Mouse (Mus musculus): ENCODE results near the gene Gamt.
A peak's percentile ranks its signal among the peaks of the same experiment; 100 is the strongest.

DNA sequence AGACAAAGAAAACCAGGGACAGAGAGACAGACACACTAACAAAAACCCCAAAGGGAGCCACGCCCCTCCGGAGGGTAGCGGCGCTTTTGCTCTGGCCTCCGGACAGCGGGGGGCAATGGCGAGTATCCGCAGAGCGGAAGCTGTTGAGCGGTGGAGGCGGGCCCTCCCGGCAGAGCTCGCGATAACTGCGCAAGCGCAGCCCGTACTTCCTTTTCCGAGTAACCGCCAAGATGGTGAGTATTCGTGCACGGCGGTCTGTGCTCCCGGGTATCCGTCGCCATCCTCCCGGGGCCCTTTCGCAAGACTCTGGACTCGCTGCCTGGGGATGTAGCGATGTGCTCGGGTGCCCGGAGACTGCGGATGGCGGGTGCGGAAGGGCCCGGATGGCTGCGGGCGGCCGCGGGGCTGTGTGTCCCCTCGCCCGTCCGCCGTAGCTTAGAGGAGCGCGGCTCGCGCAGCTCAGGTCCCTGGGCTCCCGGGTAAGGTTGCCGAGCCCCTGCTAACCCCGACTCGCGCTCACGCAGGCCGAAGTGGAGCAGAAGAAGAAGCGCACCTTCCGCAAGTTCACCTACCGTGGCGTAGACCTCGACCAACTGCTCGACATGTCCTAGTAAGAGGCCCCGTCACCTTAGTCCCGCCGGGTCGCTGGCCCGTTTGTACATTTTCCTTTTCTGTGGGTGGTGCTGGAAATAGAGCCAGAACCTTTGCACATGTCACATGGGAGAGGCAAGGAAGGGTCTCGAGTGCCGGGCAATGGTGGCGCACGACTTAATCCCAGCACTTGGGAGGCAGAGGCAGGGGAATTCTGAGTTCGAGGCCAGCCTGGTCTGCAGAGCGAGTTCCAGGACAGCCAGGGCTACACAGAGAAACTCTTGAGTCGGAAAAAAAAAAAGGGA is 31.7 kb upstream of the Gamt start, which contains the start of gene Rps15:
- TF ChIP-seq CTCF (IDR thresholded peaks at IDR 0.05; ENCODE audit: low read depth, low read length) (no peak; the same call in 1 of the 2 replicates), POLR2A (IDR thresholded peaks at IDR 0.05; ENCODE audit: borderline replicate concordance, low read depth, low read length) (0 out of 2 replicates have a peak, but pooled peaks have one; percentile 84)

Data from bone marrow macrophage, adult 2 months (primary cell).